Mouse (Mus musculus): ENCODE measurements at regions not wholly inside any gene's neighbourhood (a gene's known extent, or its start where the extent isn't known, plus 50 kb on each side); places are given as distances from the start of the nearest gene placed in this dataset.

GRCm38 (mm10) chr13:57282816-57283215, 387.0 kb upstream of the Trpc7 start:
- H3K4me3 ChIP-seq (ENCODE audit: low read depth, low read length), result no peak overlapping the region
- TF ChIP-seq CTCF (IDR thresholded peaks at IDR 0.05; ENCODE audit: low read depth), result no peak
- no peaks in the 10 kb centered on the region; the same call in 1 of the 2 replicates for H3K27me3 ChIP-seq (ENCODE audit: insufficient read depth, low read length)
- H3K27ac ChIP-seq (ENCODE audit: low read depth, low read length), result no peak overlapping the region
- no peaks in the 10 kb centered on the region for H3K9me3 ChIP-seq (ENCODE audit: low read length)
- no peak overlapping the region for H3K4me2 ChIP-seq (ENCODE audit: low read depth)
- H3K9ac ChIP-seq, result no peak overlapping the region
- no peaks in the 10 kb centered on the region for H3K4me1 ChIP-seq (ENCODE audit: insufficient read depth)
- WGBS, result 54% methylated on average over 8 of the region's 8 CpGs
- DNase-seq (peak; percentile 13), ATAC-seq (no peak)
- H3K36me3 ChIP-seq (ENCODE audit: insufficient read depth), result no peaks in the 10 kb centered on the region

GRCm38 (mm10) chr13:57281941-57282710, 386.3 kb upstream of the Trpc7 start:
- 56% methylated on average over 24 of the region's 24 CpGs for WGBS
- Histone ChIP-seq H3K27ac (ENCODE audit: low read depth, low read length) (no peak overlapping the region), H3K27me3 (ENCODE audit: insufficient read depth, low read length) (no peaks in the 10 kb centered on the region; the same call in 1 of the 2 replicates), H3K4me3 (ENCODE audit: low read depth, low read length) (no peak overlapping the region), H3K9me3 (ENCODE audit: low read length) (no peaks in the 10 kb centered on the region), H3K36me3 (ENCODE audit: insufficient read depth) (no peaks in the 10 kb centered on the region), H3K9ac (no peak overlapping the region), H3K4me1 (ENCODE audit: insufficient read depth) (no peaks in the 10 kb centered on the region), H3K4me2 (ENCODE audit: low read depth) (no peak overlapping the region)
- DNase-seq, result peak; percentile 13
- peak; percentile 21; the same call in 1 of the 2 replicates for ATAC-seq
- no peak for TF ChIP-seq CTCF (IDR thresholded peaks at IDR 0.05; ENCODE audit: low read depth)

- Histone ChIP-seq H3K36me3 (ENCODE audit: insufficient read depth) (no peaks in the 10 kb centered on the region), H3K9ac (no peak overlapping the region), H3K27me3 (ENCODE audit: insufficient read depth, low read length) (no peaks in the 10 kb centered on the region; the same call in 1 of the 2 replicates), H3K4me2 (ENCODE audit: low read depth) (no peak overlapping the region), H3K4me1 (ENCODE audit: insufficient read depth) (no peaks in the 10 kb centered on the region), H3K4me3 (ENCODE audit: low read depth, low read length) (no peak overlapping the region), H3K9me3 (ENCODE audit: low read length) (no peaks in the 10 kb centered on the region), H3K27ac (ENCODE audit: low read depth, low read length) (no peak overlapping the region)
- DNase-seq (peak; percentile 86), ATAC-seq (peak; percentile 42; the same call in 1 of the 2 replicates)
- TF ChIP-seq CTCF (IDR thresholded peaks at IDR 0.05; ENCODE audit: low read depth), result peak; percentile 89
- 9% methylated on average over 3 of the region's 3 CpGs for WGBS
Observed at GRCm38 (mm10) chr13:57281504-57281903, 385.7 kb upstream of the Trpc7 start.

- Histone ChIP-seq H3K27me3 (ENCODE audit: insufficient read depth, low read length) (no peaks in the 10 kb centered on the region; the same call in 1 of the 2 replicates), H3K9me3 (ENCODE audit: low read length) (no peaks in the 10 kb centered on the region), H3K36me3 (ENCODE audit: insufficient read depth) (no peaks in the 10 kb centered on the region), H3K9ac (no peak overlapping the region), H3K27ac (ENCODE audit: low read depth, low read length) (no peak overlapping the region), H3K4me1 (ENCODE audit: insufficient read depth) (no peaks in the 10 kb centered on the region), H3K4me2 (ENCODE audit: low read depth) (no peak overlapping the region), H3K4me3 (ENCODE audit: low read depth, low read length) (no peak overlapping the region)
- no peak for ATAC-seq
- TF ChIP-seq CTCF (IDR thresholded peaks at IDR 0.05; ENCODE audit: low read depth), result peak; percentile 62
- WGBS, result 4% methylated on average over 2 of the region's 2 CpGs
- peak; percentile 50 for DNase-seq
Observed at GRCm38 (mm10) chr13:57278580-57278979, 382.8 kb upstream of the Trpc7 start.

GRCm38 (mm10) chr13:57277076-57277475, 381.3 kb upstream of the Trpc7 start:
- no peaks in the 10 kb centered on the region for H3K36me3 ChIP-seq (ENCODE audit: insufficient read depth)
- DNase-seq (peak; percentile 48), ATAC-seq (peak; percentile 66; the same call in 1 of the 2 replicates)
- WGBS, result 35% methylated on average over 4 of the region's 4 CpGs
- no peaks in the 10 kb centered on the region for H3K4me1 ChIP-seq (ENCODE audit: insufficient read depth)
- H3K27ac ChIP-seq (ENCODE audit: low read depth, low read length), result no peak overlapping the region
- H3K4me2 ChIP-seq (ENCODE audit: low read depth), result no peak overlapping the region
- no peak overlapping the region for H3K4me3 ChIP-seq (ENCODE audit: low read depth, low read length)
- TF ChIP-seq CTCF (IDR thresholded peaks at IDR 0.05; ENCODE audit: low read depth), result no peak; the same call in 1 of the 2 replicates
- no peak overlapping the region for H3K9ac ChIP-seq
- H3K9me3 ChIP-seq (ENCODE audit: low read length), result no peaks in the 10 kb centered on the region
- H3K27me3 ChIP-seq (ENCODE audit: insufficient read depth, low read length), result no peaks in the 10 kb centered on the region

GRCm38 (mm10) chr13:57275871-57276270, 380.1 kb upstream of the Trpc7 start:
- Histone ChIP-seq H3K4me3 (ENCODE audit: low read depth, low read length) (no peak overlapping the region), H3K27ac (ENCODE audit: low read depth, low read length) (no peak overlapping the region), H3K9me3 (ENCODE audit: low read length) (no peaks in the 10 kb centered on the region), H3K27me3 (ENCODE audit: insufficient read depth, low read length) (no peaks in the 10 kb centered on the region), H3K9ac (no peak overlapping the region), H3K4me1 (ENCODE audit: insufficient read depth) (no peaks in the 10 kb centered on the region), H3K36me3 (ENCODE audit: insufficient read depth) (no peaks in the 10 kb centered on the region), H3K4me2 (ENCODE audit: low read depth) (no peak overlapping the region)
- TF ChIP-seq CTCF (IDR thresholded peaks at IDR 0.05; ENCODE audit: low read depth), result no peak
- no peak for ATAC-seq
- DNase-seq, result no peak
- 85% methylated on average over 11 of the region's 11 CpGs for WGBS

- Histone ChIP-seq H3K4me2 (ENCODE audit: low read depth) (no peak overlapping the region), H3K9me3 (ENCODE audit: low read length) (no peaks in the 10 kb centered on the region), H3K27ac (ENCODE audit: low read depth, low read length) (no peak overlapping the region), H3K4me3 (ENCODE audit: low read depth, low read length) (no peak overlapping the region), H3K36me3 (ENCODE audit: insufficient read depth) (no peaks in the 10 kb centered on the region), H3K4me1 (ENCODE audit: insufficient read depth) (no peaks in the 10 kb centered on the region), H3K27me3 (ENCODE audit: insufficient read depth, low read length) (no peaks in the 10 kb centered on the region), H3K9ac (no peak overlapping the region)
- 30% methylated on average over 3 of the region's 3 CpGs for WGBS
- TF ChIP-seq CTCF (IDR thresholded peaks at IDR 0.05; ENCODE audit: low read depth), result no peak
- ATAC-seq, result no peak
- no peak for DNase-seq
Observed at GRCm38 (mm10) chr13:57273593-57273992, 377.8 kb upstream of the Trpc7 start.

All from forebrain, postnatal 0 days (tissue).